Mouse (Mus musculus) stomach, embryonic 16.5 days (tissue): ENCODE measurements around the gene Eef1a1. TPM values are rescaled to one million over a fixed set of nuclear protein-coding genes. Genes with fewer than 3 reads are reported as not detected.
"Not testable (repeated sequence)": the region's sequence is repeated elsewhere in the genome, so short reads cannot be mapped to it uniquely, and the experiment has no call there.

Experiments used
- ATAC-seq: fragments of 200-750 bp; cut with Nextera tagmentation; 2 replicates; pipeline ENCODE4 v1.8.0; 2017; ENCODE audit warnings: moderate number of reproducible peaks, moderate TSS enrichment; ENCODE audit not compliant: insufficient read depth, low FRiP score
- H3K27ac ChIP-seq: fragments of 300-500 bp; sonication (generic); 2 replicates; pipeline ENCODE4 v1.5.1; 2014; ENCODE audit warnings: low read length
- H3K27me3 ChIP-seq: fragments of 300-500 bp; sonication (generic); 2 replicates; pipeline ENCODE4 v1.6.1; 2014; ENCODE audit warnings: low read length, control low read depth, mixed read lengths; ENCODE audit not compliant: control insufficient read depth, insufficient read depth
- H3K36me3 ChIP-seq: fragments of 300-500 bp; sonication (generic); 2 replicates; pipeline ENCODE4 v1.6.1; 2014; ENCODE audit warnings: low read length; ENCODE audit not compliant: control insufficient read depth, insufficient read depth
- H3K4me1 ChIP-seq: fragments of 300-500 bp; sonication (generic); 2 replicates; pipeline ENCODE4 v1.6.1; 2014; ENCODE audit warnings: low read length, control low read depth, mixed read lengths; ENCODE audit not compliant: control insufficient read depth, insufficient read depth
- H3K4me2 ChIP-seq: fragments of 300-500 bp; sonication (generic); 2 replicates; pipeline ENCODE4 v1.6.1; 2014; ENCODE audit warnings: low read depth, low read length, mixed read lengths
- H3K4me3 ChIP-seq: fragments of 300-500 bp; sonication (generic); replicated peaks from 2 replicates; pipeline ENCODE4 v1.5.1; 2014; ENCODE audit warnings: mild to moderate bottlenecking, low read length
- H3K9ac ChIP-seq: fragments of 300-500 bp; sonication (generic); 2 replicates; pipeline ENCODE4 v1.6.1; 2014; ENCODE audit warnings: low read length
- H3K9me3 ChIP-seq: fragments of 300-500 bp; sonication (generic); replicated peaks from 2 replicates; pipeline ENCODE4 v1.6.1; 2016; ENCODE audit warnings: low read length, control low read depth; ENCODE audit not compliant: control insufficient read depth
- WGBS: fragments of 180-500 bp; shearing (Covaris S2); extraction: QIAGEN DNeasy Blood & Tissue Kit; methylation state at CpG from one replicate; pipeline ENCODE4 v1.1.7; 2014; 5-methylcytosine and 5-hydroxymethylcytosine counted together
- polyA plus RNA-seq: library from polyadenylated mRNA; unstranded; fragments of >200 nt; fragmentation: Nextera tagmentation; extraction: Ambion mirVana; gene quantifications from 2 replicates; pipeline ENCODE4 v1.2.1, GENCODE M21; 2015

Eef1a1 gene
- polyA plus RNA-seq, 1 experiment from 2014 or later = 4,219 TPM

GRCm38 (mm10) chr9:78481423-78482331 lies 7.3 kb downstream of the Eef1a1 start:
- Histone ChIP-seq H3K36me3 (peaks cover 16% of the 10 kb centered on the region), H3K4me2 (peak overlapping the region; percentile 64), H3K4me3 (peak overlapping the region; percentile 84), H3K9ac (peak overlapping the region; percentile 99), H3K27ac (peak overlapping the region; percentile 99), H3K9me3 (no peaks in the 10 kb centered on the region), H3K4me1 (peaks cover 8% of the 10 kb centered on the region), H3K27me3 (no peaks in the 10 kb centered on the region)
- ATAC-seq = peak; percentile 98
- WGBS = under 1% methylated on average over 73 of the region's 77 CpGs

- WGBS = under 1% methylated on average over 46 of the region's 46 CpGs
Observed at GRCm38 (mm10) chr9:78480706-78481358, 8.1 kb downstream of the Eef1a1 start.

GRCm38 (mm10) chr9:78480227-78480626 lies 8.7 kb downstream of the Eef1a1 start:
- H3K27me3 ChIP-seq, H3K4me1 ChIP-seq, ATAC-seq, H3K9me3 ChIP-seq: not testable (repeated sequence)
- H3K36me3 ChIP-seq = peaks cover 16% of the 10 kb centered on the region
- peak overlapping the region; percentile 99 for H3K9ac ChIP-seq
- under 1% methylated on average over 13 of the region's 13 CpGs for WGBS
- H3K27ac ChIP-seq = peak overlapping the region; percentile 97
- peak overlapping the region; percentile 84 for H3K4me3 ChIP-seq
- H3K4me2 ChIP-seq = peak overlapping the region; percentile 64

More at GRCm38 (mm10) chr9:78480706-78481358, 8.1 kb downstream of the Eef1a1 start:
- H3K4me2 ChIP-seq = peak overlapping the region; percentile 64
- no peaks in the 10 kb centered on the region for H3K9me3 ChIP-seq
- no peaks in the 10 kb centered on the region for H3K27me3 ChIP-seq
- peak overlapping the region; percentile 99 for H3K9ac ChIP-seq
- peaks cover 8% of the 10 kb centered on the region for H3K4me1 ChIP-seq
- H3K4me3 ChIP-seq = peak overlapping the region; percentile 84
- peak; percentile 11; the same call in 1 of the 2 replicates for ATAC-seq
- peaks cover 16% of the 10 kb centered on the region for H3K36me3 ChIP-seq
- peak overlapping the region; percentile 97 for H3K27ac ChIP-seq

- Histone ChIP-seq H3K4me2 (peak overlapping the region; percentile 64), H3K9ac (peak overlapping the region; percentile 54), H3K36me3 (peaks cover 16% of the 10 kb centered on the region), H3K4me3 (peak overlapping the region; percentile 84)
- ATAC-seq, H3K9me3 ChIP-seq, H3K27ac ChIP-seq, H3K4me1 ChIP-seq, H3K27me3 ChIP-seq: not testable (repeated sequence)
- 26% methylated on average over 8 of the region's 8 CpGs for WGBS
Observed at GRCm38 (mm10) chr9:78479308-78479707, 9.6 kb downstream of the Eef1a1 start.

- not testable (repeated sequence) for H3K9ac ChIP-seq, H3K27me3 ChIP-seq, H3K4me3 ChIP-seq, H3K9me3 ChIP-seq, H3K4me1 ChIP-seq, H3K4me2 ChIP-seq, H3K27ac ChIP-seq, ATAC-seq
- peaks cover 19% of the 10 kb centered on the region for H3K36me3 ChIP-seq
- WGBS = 49% methylated on average over 1 of the region's 1 CpGs
Observed at GRCm38 (mm10) chr9:78478009-78478605, 10.8 kb downstream of the Eef1a1 start.

GRCm38 (mm10) chr9:78477021-78477551 lies 11.9 kb downstream of the Eef1a1 start:
- Histone ChIP-seq H3K27ac (peak overlapping the region; percentile 5; the same call in 1 of the 2 replicates), H3K36me3 (peaks cover 19% of the 10 kb centered on the region), H3K4me3 (no peak overlapping the region), H3K4me2 (no peak overlapping the region), H3K9me3 (no peaks in the 10 kb centered on the region), H3K9ac (no peak overlapping the region), H3K27me3 (no peaks in the 10 kb centered on the region), H3K4me1 (peaks cover 3% of the 10 kb centered on the region; the same call in 1 of the 2 replicates)
- WGBS = 9% methylated on average over 5 of the region's 5 CpGs
- no peak for ATAC-seq

GRCm38 (mm10) chr9:78476531-78477020 lies 12.4 kb downstream of the Eef1a1 start:
- peaks cover 3% of the 10 kb centered on the region; the same call in 1 of the 2 replicates for H3K4me1 ChIP-seq
- ATAC-seq = no peak
- H3K36me3 ChIP-seq = peaks cover 19% of the 10 kb centered on the region
- H3K9me3 ChIP-seq = no peaks in the 10 kb centered on the region
- H3K27ac ChIP-seq = no peak overlapping the region
- H3K27me3 ChIP-seq = no peaks in the 10 kb centered on the region
- no peak overlapping the region for H3K4me3 ChIP-seq
- H3K4me2 ChIP-seq = no peak overlapping the region
- 35% methylated on average over 1 of the region's 1 CpGs for WGBS
- H3K9ac ChIP-seq = no peak overlapping the region

- Histone ChIP-seq H3K27ac (no peak overlapping the region), H3K36me3 (peaks cover 19% of the 10 kb centered on the region), H3K4me2 (no peak overlapping the region), H3K9ac (no peak overlapping the region), H3K4me3 (no peak overlapping the region), H3K9me3 (no peaks in the 10 kb centered on the region), H3K4me1 (peaks cover 3% of the 10 kb centered on the region; the same call in 1 of the 2 replicates), H3K27me3 (no peaks in the 10 kb centered on the region)
- no peak for ATAC-seq
- WGBS = 76% methylated on average over 4 of the region's 4 CpGs
Observed at GRCm38 (mm10) chr9:78475873-78476272, 13.1 kb downstream of the Eef1a1 start.
